Mouse (Mus musculus): Measurements from ENCODE around the gene Art3.

Gene Art3

GRCm38 (mm10) chr5:92381550-92382348 lies 50.1 kb downstream of the Art3 start:
- peak; percentile 44 to 81 for DNase-seq (ENCODE audit: low spot score in 2 of 2)

DNA sequence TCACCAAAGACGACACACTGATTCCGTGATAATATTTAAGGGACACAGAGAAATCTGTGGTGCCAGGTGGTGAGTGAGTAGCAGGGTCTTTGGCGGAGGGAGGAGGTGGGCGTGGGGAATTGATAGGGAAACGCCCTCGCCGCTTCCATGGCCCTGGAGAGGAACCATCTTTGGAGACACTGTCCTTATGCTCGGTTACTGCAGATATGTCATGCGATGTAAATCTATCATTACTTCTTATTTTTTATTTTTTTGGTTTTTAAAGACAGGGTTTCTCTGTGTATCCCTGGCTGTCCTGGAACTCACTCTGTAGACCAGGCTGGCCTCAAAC lies 50.7 kb downstream of the Art3 start:
- no peak for DNase-seq (ENCODE audit: low spot score in 2 of 2)

DNA sequence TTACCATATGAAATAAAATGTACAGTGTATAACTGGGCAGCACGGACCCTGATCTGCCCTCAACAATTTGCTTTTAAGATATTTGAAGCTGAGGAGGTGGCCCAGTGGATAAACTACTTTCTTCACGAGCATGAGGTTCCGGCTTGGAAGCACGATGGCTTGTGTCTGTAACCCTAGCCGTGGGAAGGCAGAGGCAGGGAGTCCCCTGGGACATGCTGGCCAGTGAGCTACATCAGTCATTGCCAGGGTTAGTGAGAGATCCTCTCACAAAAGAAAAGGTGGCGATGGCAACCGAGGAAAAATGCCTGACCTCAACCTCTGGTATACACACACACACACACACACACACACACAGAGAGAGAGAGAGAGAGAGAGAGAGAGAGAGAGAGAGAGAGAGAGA lies 52.1 kb downstream of the Art3 start:
- no peak for DNase-seq (ENCODE audit: low spot score in 2 of 2)

DNA sequence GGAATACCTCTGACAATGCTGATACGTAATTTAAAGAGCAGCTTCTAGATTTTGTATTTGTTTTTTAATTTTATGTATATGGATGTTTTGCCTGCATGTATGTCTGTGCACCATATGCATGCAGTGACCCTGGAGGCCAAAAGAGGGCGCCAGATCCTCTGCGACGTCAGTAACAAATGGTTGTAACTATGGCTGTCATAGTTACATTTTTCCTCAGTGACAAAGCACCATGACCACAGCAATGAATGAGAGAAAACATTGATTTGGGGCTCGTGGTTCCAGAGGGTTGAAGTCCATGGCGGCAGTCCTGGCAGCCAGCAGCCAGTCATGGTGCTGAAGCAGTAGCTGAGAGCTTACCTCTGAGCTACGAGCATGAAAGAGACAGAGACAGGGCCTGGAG lies 53.2 kb downstream of the Art3 start:
- no peak for DNase-seq (ENCODE audit: low spot score in 2 of 2)

DNA sequence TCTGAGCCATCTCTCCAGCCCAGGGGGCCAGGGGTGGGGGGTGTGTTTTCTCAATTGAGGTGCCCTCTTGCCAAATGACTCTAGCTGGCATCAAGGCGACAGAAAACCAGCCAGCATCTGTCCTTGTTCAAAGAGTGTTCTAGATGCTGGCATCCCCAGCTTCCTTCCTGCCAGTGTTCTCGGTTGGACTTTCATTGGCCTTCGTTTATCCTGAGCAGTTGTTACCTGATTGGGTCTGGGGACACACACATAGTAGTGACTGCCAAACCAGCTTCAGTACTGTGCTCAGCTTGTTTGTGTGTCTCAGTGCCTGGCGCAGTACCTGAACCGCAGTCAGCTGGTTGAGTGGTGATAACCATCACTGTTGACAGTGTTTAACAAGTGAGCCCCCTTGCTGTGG lies 54.5 kb downstream of the Art3 start:
- DNase-seq (ENCODE audit: low spot score in 2 of 2), result no peak

GRCm38 (mm10) chr5:92386643-92387042 lies 55.0 kb downstream of the Art3 start:
- DNase-seq (ENCODE audit: low spot score in 2 of 2), result no peak

DNA sequence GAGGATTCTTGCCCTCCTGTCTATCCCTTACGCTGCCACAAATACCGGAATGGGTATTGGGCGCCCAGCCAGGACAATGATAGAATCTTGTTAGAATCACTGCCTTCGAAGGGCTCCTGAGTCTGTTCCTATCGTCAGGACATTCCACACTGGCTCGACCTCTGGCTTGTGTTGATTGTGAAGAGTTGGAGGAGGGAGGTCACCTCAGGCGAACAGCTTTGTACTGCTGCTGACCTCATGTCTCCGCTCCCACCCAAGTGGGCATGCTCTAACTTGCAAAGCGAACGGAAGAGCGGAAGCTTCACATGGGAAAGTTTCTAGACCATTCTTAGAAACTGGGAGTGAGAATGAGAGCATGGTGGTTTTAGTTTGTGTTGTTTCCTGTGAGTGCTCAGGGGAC lies 55.8 kb downstream of the Art3 start:
- no peak for DNase-seq (ENCODE audit: low spot score in 2 of 2)

DNA sequence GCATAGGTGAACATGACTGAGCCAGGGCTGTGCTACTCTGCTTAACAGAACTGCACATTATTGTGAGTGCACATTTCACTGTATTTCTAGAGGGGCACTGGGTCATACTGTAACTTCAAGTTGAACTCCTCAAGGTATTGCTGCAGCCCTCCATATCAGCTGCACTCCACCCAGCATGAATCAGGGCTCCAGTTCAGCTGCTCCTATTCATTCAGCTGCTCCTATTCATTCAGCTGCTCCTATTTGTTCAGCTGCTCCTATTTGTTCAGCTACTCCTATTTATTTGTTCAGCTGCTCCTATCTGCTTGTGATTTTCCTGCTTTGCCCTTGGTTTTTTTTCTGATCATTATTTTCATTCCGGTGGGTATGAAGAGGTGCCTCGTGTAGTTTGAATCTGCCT lies 58.4 kb downstream of the Art3 start:
- no peak for DNase-seq (ENCODE audit: low spot score in 2 of 2)

GRCm38 (mm10) chr5:92390615-92391014 lies 59.0 kb downstream of the Art3 start:
- no peak for DNase-seq (ENCODE audit: low spot score in 2 of 2)

- no peak for DNase-seq (ENCODE audit: low spot score in 2 of 2)
Observed at GRCm38 (mm10) chr5:92392542-92392941, 60.9 kb downstream of the Art3 start.

DNA sequence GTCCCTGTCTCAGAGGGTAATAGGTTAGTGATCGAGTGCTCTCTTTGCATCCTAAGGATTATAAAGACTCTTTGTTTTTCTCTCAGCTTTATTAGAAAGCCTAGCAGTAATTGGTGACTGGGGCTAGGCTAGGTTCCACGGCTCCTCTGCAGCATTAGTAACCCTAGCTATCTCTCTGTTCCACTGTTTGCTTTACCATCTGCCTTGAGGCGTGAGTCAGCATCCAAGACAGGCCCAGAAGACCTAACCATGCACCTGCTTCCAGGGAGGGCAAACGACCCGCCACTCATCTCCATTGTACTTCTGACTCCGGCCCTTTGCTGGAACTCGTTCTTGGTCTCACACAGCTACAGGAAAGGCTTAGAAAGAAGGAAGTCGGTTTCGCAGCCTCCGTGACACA lies 62.2 kb downstream of the Art3 start:
- no peak for DNase-seq (ENCODE audit: low spot score in 2 of 2)

- DNase-seq (ENCODE audit: low spot score in 2 of 2), result no peak
Observed at GRCm38 (mm10) chr5:92395764-92396163, 64.1 kb downstream of the Art3 start.

- no peak for DNase-seq (ENCODE audit: low spot score in 2 of 2)
Observed at GRCm38 (mm10) chr5:92396476-92396875, 64.8 kb downstream of the Art3 start.

DNA sequence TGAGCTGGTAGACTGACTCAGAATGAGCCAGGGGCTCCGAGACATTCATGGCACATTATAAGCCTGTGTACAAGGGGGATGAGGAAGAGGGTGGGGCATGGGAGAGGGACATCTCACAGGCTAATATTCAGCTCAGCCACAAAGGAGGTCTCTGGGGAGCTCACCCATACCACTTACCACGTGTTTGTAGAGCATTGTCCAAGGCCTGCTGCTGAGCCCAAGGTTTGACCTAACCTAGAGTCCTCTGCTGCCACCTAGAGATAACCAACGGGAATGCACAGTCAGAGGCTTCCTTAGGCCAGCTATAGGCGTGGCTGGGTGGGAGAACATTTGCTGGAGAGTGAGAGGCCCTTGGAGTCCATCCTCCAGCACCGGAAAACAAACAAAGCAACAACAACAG lies 66.5 kb downstream of the Art3 start:
- peak; percentile 21 to 67 for DNase-seq (ENCODE audit: low spot score in 2 of 2)

DNA sequence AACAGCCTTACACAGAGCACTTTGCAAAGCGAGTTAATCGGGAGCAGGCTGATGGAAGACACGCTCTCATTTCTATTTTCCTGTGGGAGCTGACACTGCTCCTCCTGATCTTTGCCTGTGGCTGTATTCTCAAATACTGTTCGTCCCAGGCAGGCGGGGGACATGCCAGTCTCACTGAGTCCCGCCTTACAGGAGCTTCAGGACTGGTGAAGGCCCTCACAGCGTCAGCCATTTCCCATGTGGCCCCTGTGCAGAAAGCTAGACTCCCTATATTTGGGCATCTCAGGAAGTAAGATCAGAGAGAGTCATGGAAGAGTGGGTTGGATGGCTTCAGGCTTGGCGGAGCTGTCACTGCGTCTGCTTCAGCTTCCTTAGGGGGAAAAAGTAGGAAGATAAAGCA lies 71.2 kb downstream of the Art3 start:
- no peak for DNase-seq (ENCODE audit: low spot score in 2 of 2)

DNA sequence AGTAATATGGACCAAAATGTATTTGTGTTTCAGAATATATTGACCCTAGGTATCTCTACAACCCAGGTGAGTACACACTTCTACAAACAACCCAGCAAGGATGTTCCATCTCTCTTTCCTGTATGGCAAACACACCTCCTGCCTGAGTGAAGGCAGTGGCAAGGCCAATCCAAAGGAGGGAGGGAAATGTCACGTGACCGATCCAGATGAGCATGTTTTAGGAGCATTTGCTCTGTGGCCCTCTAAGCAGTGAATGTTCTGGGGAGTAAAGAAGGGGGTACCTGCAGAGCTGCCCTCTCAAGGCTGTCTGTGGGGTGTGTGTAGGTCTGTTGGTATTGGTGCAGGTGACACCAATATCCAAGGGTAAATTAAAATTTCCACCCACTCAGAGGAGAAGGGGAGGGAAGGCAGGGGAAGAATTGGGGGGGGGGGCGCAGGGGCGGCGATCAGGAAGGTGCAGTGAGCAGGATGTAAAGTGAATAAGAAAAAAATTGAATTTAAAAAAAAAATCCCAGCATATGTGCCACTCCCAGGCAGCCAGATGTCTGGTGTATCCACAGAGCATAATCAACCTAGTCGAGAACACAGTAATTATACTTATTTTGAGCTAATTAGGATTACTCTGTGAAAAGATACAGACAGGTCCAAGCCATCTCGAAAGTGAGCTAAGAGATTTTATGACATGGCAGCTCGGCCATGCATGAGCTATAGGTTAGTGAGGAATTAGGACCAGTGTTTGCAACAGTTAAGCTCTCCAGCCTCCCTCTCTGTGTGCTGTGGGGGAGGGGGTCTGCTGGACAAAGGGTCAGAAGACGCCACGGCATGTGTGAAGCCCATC lies 72.2 kb downstream of the Art3 start:
- DNase-seq (ENCODE audit: low spot score in 2 of 2), result no peak

DNA sequence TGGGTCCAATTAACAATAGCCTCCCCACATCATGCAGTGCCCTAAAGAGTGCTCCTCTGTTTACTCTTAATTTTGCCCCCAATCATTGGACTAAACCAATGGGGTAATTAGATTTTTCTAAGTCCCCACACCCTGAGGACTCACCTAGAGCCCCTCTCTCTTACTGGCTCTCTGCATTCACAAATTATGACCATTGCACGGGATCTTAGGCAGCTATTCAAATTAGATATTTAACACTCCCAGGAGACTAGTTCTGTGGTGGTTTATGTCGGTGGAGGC lies 72.7 kb downstream of the Art3 start:
- DNase-seq (ENCODE audit: low spot score in 2 of 2), result no peak

GRCm38 (mm10) chr5:92409361-92410155 lies 77.9 kb downstream of the Art3 start:
- no peak for DNase-seq (ENCODE audit: low spot score in 2 of 2)

DNA sequence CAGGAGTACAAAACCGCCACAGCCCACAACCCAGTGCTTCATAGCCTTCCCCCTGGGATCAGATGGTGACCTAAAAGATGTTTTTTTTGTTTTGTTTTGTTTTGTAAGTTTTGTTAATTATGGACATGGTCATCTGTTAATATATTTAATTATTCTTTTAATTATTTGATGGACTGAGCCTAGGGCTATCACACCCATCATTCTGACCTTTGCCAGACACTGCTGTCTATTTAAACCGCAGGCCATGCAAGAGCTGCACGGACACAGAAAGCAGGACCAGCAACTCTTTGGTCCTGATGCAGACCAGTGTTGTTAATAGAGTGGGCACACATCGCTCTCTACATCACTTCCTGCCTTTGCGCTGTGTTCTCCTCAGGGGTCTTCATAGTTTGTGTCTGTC lies 78.9 kb downstream of the Art3 start:
- no peak for DNase-seq (ENCODE audit: low spot score in 2 of 2)

DNA sequence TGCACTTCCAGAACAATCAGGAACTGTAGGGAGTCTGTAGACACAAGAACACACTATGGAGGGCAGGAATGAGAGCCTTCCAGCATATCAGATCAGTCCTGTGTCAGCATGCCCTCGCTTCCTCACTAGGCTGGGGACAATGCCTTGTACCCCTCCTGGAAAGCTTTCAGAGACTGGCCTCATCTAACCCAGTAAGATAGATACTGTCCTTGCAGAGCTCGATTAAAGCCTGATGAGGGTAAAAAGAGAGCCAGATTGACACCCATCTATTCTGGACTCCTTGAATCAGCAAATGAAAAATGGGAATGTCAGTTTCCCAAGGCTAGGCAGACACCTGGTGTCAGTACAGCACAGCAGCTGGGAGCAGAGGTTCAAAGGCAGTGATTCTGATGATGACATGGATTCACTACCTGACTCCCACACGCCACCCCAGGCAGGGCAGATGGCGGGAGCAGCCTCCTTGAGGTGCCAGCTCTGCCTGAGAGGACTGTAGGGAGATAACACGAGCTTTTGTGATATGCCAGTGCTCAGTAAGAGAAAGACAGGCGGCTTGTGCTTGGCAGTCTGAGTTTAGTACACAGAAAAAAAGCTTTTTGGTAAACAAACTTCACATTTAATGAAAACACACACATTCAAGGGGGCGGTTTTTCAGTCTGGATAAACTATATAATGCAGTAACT lies 80.0 kb downstream of the Art3 start:
- DNase-seq (ENCODE audit: low spot score in 2 of 2), result no peak

DNA sequence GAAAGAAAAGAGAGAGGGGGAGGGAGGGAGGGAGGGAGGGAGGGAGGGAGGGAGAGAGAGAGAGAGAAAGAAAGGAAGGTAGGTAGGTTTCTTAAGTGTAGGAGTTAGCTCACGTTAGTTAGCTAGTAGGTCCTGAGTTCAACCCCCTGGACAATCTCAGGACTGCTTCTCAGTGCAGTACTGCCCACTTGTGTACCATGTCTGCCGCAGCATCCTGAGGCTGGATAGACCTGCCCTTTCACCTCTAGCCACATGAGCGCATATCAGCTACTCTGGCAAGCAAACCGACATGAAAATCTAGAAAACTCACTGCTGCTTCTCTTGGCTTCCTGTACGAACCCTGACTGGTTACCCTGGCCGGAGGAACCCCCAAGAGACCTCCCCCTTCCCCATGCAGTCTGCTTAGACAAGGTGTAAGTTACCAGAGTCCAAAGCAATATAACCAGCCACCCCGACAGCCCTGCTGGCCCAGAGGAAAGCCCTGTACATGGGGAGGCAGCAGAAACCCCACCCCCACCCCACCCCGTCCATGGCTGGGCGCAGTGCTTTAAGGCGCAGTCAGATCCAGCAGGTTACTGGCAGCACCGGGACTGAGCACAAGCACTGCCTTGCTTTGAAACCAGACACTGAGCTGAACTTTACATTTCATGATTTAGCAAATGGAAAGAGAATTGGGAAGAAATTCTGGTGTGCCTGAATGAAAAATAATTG lies 81.8 kb downstream of the Art3 start:
- no peak for DNase-seq (ENCODE audit: low spot score in 2 of 2)

DNA sequence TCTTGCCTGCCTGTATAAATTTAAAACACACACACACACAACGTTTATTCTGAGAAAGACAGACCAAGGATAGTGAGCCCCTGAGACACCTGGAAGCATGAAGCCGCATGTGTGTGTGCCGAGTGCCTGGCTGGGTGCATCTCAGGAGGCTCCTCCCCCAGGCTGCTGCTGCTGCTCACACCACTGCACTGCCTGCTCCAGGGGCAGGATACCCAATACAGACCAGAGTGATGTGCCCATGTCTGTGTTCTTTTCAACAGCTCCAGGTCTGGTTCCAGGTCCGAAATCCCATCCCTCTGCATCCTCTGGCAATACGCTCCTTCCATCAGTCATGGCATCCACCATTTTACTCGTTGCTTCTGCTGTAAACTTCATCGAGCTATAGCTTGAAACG lies 82.4 kb downstream of the Art3 start:
- no peak for DNase-seq (ENCODE audit: low spot score in 2 of 2)

All from frontal cortex, postnatal 14 days (tissue).